Mouse (Mus musculus) liver, adult 2 months (tissue): ENCODE measurements around the gene Gm43552.

Source experiments
- CTCF ChIP-seq: fragments of 200-500 bp; IDR thresholded peaks from 2 replicates; pipeline ENCODE4 v1.5.1; 2011; ENCODE audit warnings: low read depth, low read length, control low read depth
- POLR2A ChIP-seq: fragments of 200-500 bp; IDR thresholded peaks from 2 replicates; pipeline ENCODE4 v1.6.1; 2011; ENCODE audit warnings: low read length, control low read depth; ENCODE audit not compliant: insufficient read depth; ENCODE audit errors: extremely low read depth

DNA sequence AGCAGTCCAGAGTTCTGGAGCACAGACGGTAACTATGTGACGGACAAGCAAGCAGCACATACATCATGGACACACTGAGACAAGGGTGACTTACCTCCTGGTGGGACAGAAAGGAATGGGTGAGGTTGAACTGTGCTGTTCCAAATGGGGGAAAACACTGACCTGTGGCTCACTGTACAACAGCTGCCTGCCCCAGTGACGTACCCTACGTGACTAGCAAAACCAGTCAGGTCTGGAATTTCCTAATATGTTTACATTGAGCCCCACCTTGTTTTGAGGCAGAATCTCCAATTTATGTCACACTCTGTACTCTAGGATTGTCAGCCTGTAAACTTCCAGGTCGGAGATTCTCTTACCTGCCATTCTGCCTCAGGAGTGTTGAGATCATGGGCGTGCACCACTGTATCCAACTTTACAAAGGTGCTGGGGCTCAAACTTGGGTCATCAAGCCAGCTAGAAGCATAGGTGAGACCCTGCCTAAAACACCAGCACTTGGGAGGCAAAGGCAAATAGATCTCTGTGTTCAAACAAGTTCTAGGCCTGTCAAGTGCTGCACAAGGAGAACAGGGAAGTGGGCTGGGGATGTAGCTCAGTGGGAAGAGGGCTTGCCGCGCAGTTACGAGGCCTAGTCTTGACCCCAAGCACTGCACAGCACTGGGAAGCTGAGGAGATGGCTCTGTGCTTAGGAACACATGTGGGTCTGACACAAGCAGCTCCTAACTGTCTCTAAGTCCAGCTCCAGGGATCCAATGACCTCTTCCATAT lies 12.8 kb downstream of the Gm43552 start:
- TF ChIP-seq POLR2A (no peak), CTCF (no peak)
